Mouse (Mus musculus) adrenal gland, adult 10 weeks (tissue): ENCODE measurements around the gene Spout1. TPM values are rescaled to one million over a fixed set of nuclear protein-coding genes. Genes with fewer than 3 reads are reported as not detected.

Experiments
- polyA plus RNA-seq: library from polyadenylated mRNA; stranded (reverse); fragments of 350-450 nt; fragmentation: Illumina TruSeq; extraction: RNeasy Lipid Tissue Mini Kit (QIAGEN cat#74804); gene quantifications from one replicate; pipeline ENCODE4 v1.2.3, GENCODE M21; 2014; ENCODE audit warnings: low read depth, low replicate concordance

Spout1 gene
- 1.9 TPM for polyA plus RNA-seq

GRCm38 (mm10) chr2:30177700-30178675 is at the start of gene Spout1:
Gene Spout1 (minus strand): TSS chr2:30178459.

GRCm38 (mm10) chr2:30205629-30206357 is 27.5 kb upstream of the Spout1 start, which contains the start of gene Kyat1:
Gene Kyat1 (minus strand): TSS chr2:30205847.

GRCm38 (mm10) chr2:30171371-30171996 is 6.8 kb downstream of the Spout1 start, which contains the start of gene Endog:
Gene Endog (plus strand): TSS chr2:30171493.

GRCm38 (mm10) chr2:30133613-30134377 is 44.5 kb downstream of the Spout1 start, which contains the start of gene Tbc1d13:
Gene Tbc1d13 (plus strand): TSS chr2:30133746.

GRCm38 (mm10) chr2:30124472-30125274 is 53.6 kb downstream of the Spout1 start, which contains the start of gene Zer1:
Gene Zer1 (minus strand): TSS chr2:30124585.

Other genes with a start within 250 kb of the Spout1 start
- 12.3 TPM for gene Gle1, start 243.0 kb downstream of the Spout1 start, polyA plus RNA-seq
- 42.3 TPM for gene Sptan1, start 212.9 kb downstream of the Spout1 start, polyA plus RNA-seq
- gene Wdr34, start 129.6 kb downstream of the Spout1 start, polyA plus RNA-seq = 0.41 TPM
- 563 TPM for gene Set, start 121.1 kb downstream of the Spout1 start, polyA plus RNA-seq
- 0.17 TPM for gene Pkn3, start 100.8 kb downstream of the Spout1 start, polyA plus RNA-seq
- gene Zdhhc12, start 84.8 kb downstream of the Spout1 start, polyA plus RNA-seq = 3.4 TPM
- gene Zer1, start 53.9 kb downstream of the Spout1 start, polyA plus RNA-seq = 2.3 TPM
- 14.1 TPM for gene Tbc1d13, start 44.7 kb downstream of the Spout1 start, polyA plus RNA-seq
- gene Endog, start 7.0 kb downstream of the Spout1 start, polyA plus RNA-seq = not detected
- 0.47 TPM for gene Kyat1, start 27.4 kb upstream of the Spout1 start, polyA plus RNA-seq
- gene Lrrc8a, start 59.3 kb upstream of the Spout1 start, polyA plus RNA-seq = 3.6 TPM
- not detected for gene Gm28035, start 62.1 kb upstream of the Spout1 start, polyA plus RNA-seq
- gene Phyhd1, start 87.7 kb upstream of the Spout1 start, polyA plus RNA-seq = 1.8 TPM
- not detected for gene Gm28038, start 102.6 kb upstream of the Spout1 start, polyA plus RNA-seq
- 11.3 TPM for gene Dolk, start 107.9 kb upstream of the Spout1 start, polyA plus RNA-seq
- gene Nup188, start 107.9 kb upstream of the Spout1 start, polyA plus RNA-seq = 15.6 TPM
- not detected for gene Sh3glb2, start 180.9 kb upstream of the Spout1 start, polyA plus RNA-seq
- 1.7 TPM for gene Miga2, start 185.8 kb upstream of the Spout1 start, polyA plus RNA-seq
- gene Dolpp1, start 213.8 kb upstream of the Spout1 start, polyA plus RNA-seq = 1.3 TPM
- gene Crat, start 237.4 kb upstream of the Spout1 start, polyA plus RNA-seq = 18.5 TPM
- gene Ptpa, start 237.6 kb upstream of the Spout1 start, polyA plus RNA-seq = 3.8 TPM